Mouse (Mus musculus) liver, adult 2 months (tissue): ENCODE measurements around the gene Armcx3. TPM values are rescaled to one million over a fixed set of nuclear protein-coding genes. Genes with fewer than 3 reads are reported as not detected.
A peak's percentile ranks its signal among the peaks of the same experiment; 100 is the strongest.

Experiments
- DNase-seq: peaks from one replicate; pipeline ENCODE4 v3.0.0-alpha.2; 2011; ENCODE audit warnings: low read depth, low spot score; ENCODE audit errors: extremely low read depth
- H3K27ac ChIP-seq: fragments of 200-500 bp; replicated peaks from 2 replicates; pipeline ENCODE4 v1.5.1; 2012; ENCODE audit warnings: low read depth, mild to moderate bottlenecking, control low read depth, inconsistent platforms, low read length; ENCODE audit not compliant: insufficient read depth
- H3K27me3 ChIP-seq: fragments of 200-500 bp; 2 replicates; pipeline ENCODE4 v1.6.1; 2012; ENCODE audit warnings: mild to moderate bottlenecking, moderate library complexity, low read length, inconsistent platforms; ENCODE audit not compliant: control insufficient read depth, insufficient read depth
- H3K36me3 ChIP-seq: fragments of 200-500 bp; 2 replicates; pipeline ENCODE4 v1.6.1; 2012; ENCODE audit warnings: low read length, inconsistent platforms; ENCODE audit not compliant: control insufficient read depth, insufficient read depth
- H3K4me1 ChIP-seq: fragments of 200-500 bp; 2 replicates; pipeline ENCODE4 v1.6.1; 2011; ENCODE audit warnings: low read length; ENCODE audit not compliant: control insufficient read depth, insufficient read depth
- H3K4me3 ChIP-seq: fragments of 200-500 bp; 2 replicates; pipeline ENCODE4 v1.5.1; 2011; ENCODE audit warnings: low read depth, mild to moderate bottlenecking, control low read depth, low read length, moderate library complexity; ENCODE audit not compliant: insufficient read depth
- H3K79me2 ChIP-seq: fragments of 200-500 bp; 2 replicates; pipeline ENCODE4 v1.6.1; 2012; ENCODE audit warnings: inconsistent platforms, mild to moderate bottlenecking, low read length, moderate library complexity; ENCODE audit not compliant: control insufficient read depth, insufficient read depth
- H3K9ac ChIP-seq: fragments of 200-500 bp; 2 replicates; pipeline ENCODE4 v1.6.1; 2012; ENCODE audit warnings: low read depth, mild to moderate bottlenecking, control low read depth, inconsistent platforms, low read length
- POLR2A ChIP-seq: fragments of 200-500 bp; IDR thresholded peaks from 2 replicates; pipeline ENCODE4 v1.6.1; 2011; ENCODE audit warnings: low read length, control low read depth; ENCODE audit not compliant: insufficient read depth; ENCODE audit errors: extremely low read depth
- WGBS: fragments of 180-500 bp; shearing (Covaris S2); methylation state at CpG from one replicate; pipeline ENCODE4 v1.1.7; 2018; 5-methylcytosine and 5-hydroxymethylcytosine counted together
- polyA plus RNA-seq: library from polyadenylated mRNA; depleted of rRNA; stranded (reverse); fragments of >200 nt; gene quantifications from 2 replicates; pipeline ENCODE4 v1.2.3, GENCODE M21; 2012; rRNA removed
- total RNA-seq: library from RNA; depleted of rRNA; stranded (reverse); fragments of >200 nt; gene quantifications from 2 replicates; pipeline ENCODE4 v1.2.3, GENCODE M21; 2014; rRNA removed

Armcx3 gene
- total and polyA plus RNA-seq, 2 experiments: 2.3 to 8.7 TPM

DNA sequence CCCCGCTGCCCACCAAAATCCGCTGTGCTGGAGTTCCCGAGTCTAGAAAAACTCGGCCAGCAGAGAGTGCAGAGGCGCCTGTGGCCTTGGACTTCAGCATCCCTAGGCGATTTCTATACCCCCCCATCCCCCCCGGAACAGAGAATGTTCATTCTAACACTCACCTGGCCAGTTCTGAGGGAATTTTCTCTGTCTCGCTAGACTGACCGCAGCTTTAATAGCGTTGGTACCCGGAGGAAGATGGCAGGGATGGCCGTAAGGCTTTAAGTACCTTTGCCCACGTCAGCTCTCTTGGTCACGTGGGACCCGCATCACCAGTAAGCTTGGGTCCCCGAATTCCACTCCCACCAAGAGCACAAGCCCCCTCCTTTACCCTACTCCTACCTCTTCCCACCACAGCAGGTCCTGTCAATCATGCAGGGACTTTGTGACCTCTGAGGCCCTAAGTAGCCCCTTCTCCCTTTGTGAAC, 52.4 kb downstream of the Armcx3 start, which contains the start of gene Armcx2:
Armcx2 (minus strand) TSS at position 467 of the 470 bp plus-strand sequence.
- H3K27ac ChIP-seq: no peak within 1 kb of the TSS
- WGBS: under 1% methylated on average over 16 of the region's 16 CpGs
- TF ChIP-seq POLR2A: no peak
- peak within 1 kb of the TSS; percentile 45 for H3K4me3 ChIP-seq
- H3K27me3 ChIP-seq: no peaks in the 10 kb centered on the region
- H3K4me1 ChIP-seq: no peaks in the 10 kb centered on the region
- H3K36me3 ChIP-seq: no peaks in the 10 kb centered on the region
- no peaks in the 10 kb centered on the region for H3K79me2 ChIP-seq
- no peak for DNase-seq
- H3K9ac ChIP-seq: peak within 1 kb of the TSS; percentile 21; the same call in 1 of the 2 replicates

Other genes with a start within 250 kb of the Armcx3 start
- gene Timm8a1, start 214.7 kb upstream of the Armcx3 start, total RNA-seq: 29.4 and 39.0 TPM in 2 replicates
- 3.6 and 3.8 TPM in 2 replicates for gene Timm8a1, start 214.7 kb upstream of the Armcx3 start, polyA plus RNA-seq
- gene Btk, start 173.0 kb upstream of the Armcx3 start, total RNA-seq: 0.83 and 0.87 TPM in 2 replicates
- gene Btk, start 173.0 kb upstream of the Armcx3 start, polyA plus RNA-seq: 0.25 and 0.35 TPM in 2 replicates
- 349 and 403 TPM in 2 replicates for gene Rpl36a, start 170.9 kb upstream of the Armcx3 start, total RNA-seq
- 77.1 and 85.4 TPM in 2 replicates for gene Rpl36a, start 170.9 kb upstream of the Armcx3 start, polyA plus RNA-seq
- 5.2 and 5.7 TPM in 2 replicates for gene Gla, start 155.5 kb upstream of the Armcx3 start, total RNA-seq
- 1.2 and 1.6 TPM in 2 replicates for gene Gla, start 155.5 kb upstream of the Armcx3 start, polyA plus RNA-seq
- 33.6 and 42.8 TPM in 2 replicates for gene Hnrnph2, start 155.4 kb upstream of the Armcx3 start, total RNA-seq
- 6.7 and 9.0 TPM in 2 replicates for gene Hnrnph2, start 155.4 kb upstream of the Armcx3 start, polyA plus RNA-seq
- gene Armcx4, start 70.1 kb upstream of the Armcx3 start, total RNA-seq: 0.67 and 1.1 TPM in 2 replicates
- gene Armcx4, start 70.1 kb upstream of the Armcx3 start, polyA plus RNA-seq: 0.15 and 0.17 TPM in 2 replicates
- 2.3 and 3.3 TPM in 2 replicates for gene Armcx1, start 38.6 kb upstream of the Armcx3 start, total RNA-seq
- gene Armcx1, start 38.6 kb upstream of the Armcx3 start, polyA plus RNA-seq: 0.47 and 0.64 TPM in 2 replicates
- 0.55 and 0.87 TPM in 2 replicates for gene Armcx6, start 5.2 kb upstream of the Armcx3 start, total RNA-seq
- gene Armcx6, start 5.2 kb upstream of the Armcx3 start, polyA plus RNA-seq: 0.18 TPM in 1 of 2 replicates, not detected in the other
- gene Armcx2, start 52.6 kb downstream of the Armcx3 start, total RNA-seq: 1.6 and 2.8 TPM in 2 replicates
- 1.1 and 1.6 TPM in 2 replicates for gene Armcx2, start 52.6 kb downstream of the Armcx3 start, polyA plus RNA-seq
- gene Nxf2, start 208.2 kb downstream of the Armcx3 start, total RNA-seq: 0.09 TPM in 1 of 2 replicates, not detected in the other
- gene Nxf2, start 208.2 kb downstream of the Armcx3 start, polyA plus RNA-seq: not detected in 2 replicates